Mouse (Mus musculus): ENCODE measurements around the gene Zmynd8. TPM values are rescaled to one million over a fixed set of nuclear protein-coding genes. Genes with fewer than 3 reads are reported as not detected.
A peak's percentile ranks its signal among the peaks of the same experiment; 100 is the strongest.

Gene Zmynd8
- polyA plus RNA-seq, 1 experiment = 29.8 TPM

DNA sequence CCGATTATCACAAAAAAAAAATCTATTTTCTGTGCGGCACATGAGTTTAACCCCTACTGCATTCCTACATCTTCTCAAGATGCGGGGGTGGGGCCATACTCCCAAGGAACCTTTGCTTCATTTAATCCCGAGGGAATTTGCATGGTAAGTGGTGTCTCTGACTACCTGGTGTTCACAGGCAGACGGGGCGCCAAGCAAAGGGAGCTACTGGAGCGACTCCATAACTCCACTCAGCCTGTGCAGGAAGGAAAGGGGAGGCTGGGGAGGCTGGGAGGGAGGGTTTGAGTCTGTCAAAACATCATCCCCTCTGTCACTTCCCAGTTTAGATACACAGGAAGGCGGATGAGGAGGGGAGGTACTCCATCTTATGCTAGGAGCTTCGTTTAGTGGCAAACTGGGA is 66.5 kb downstream of the Zmynd8 start:
- H3K4me3 ChIP-seq (replicated peaks; ENCODE audit: extremely low read depth, low read depth, low read length) = no peak overlapping the region
- H3K4me1 ChIP-seq (ENCODE audit: control insufficient read depth, insufficient read depth, low read length) = no peaks in the 10 kb centered on the region
- WGBS = 42% methylated on average over 9 of the region's 9 CpGs
- peak; percentile 28; the same call in 1 of the 2 replicates for TF ChIP-seq POLR2A (IDR thresholded peaks at IDR 0.05; ENCODE audit: borderline replicate concordance, extremely low read depth, low read depth, low read length)
- TF ChIP-seq CTCF (IDR thresholded peaks at IDR 0.05; ENCODE audit: insufficient read depth, low read length) = no peak
- no peak for DNase-seq

DNA sequence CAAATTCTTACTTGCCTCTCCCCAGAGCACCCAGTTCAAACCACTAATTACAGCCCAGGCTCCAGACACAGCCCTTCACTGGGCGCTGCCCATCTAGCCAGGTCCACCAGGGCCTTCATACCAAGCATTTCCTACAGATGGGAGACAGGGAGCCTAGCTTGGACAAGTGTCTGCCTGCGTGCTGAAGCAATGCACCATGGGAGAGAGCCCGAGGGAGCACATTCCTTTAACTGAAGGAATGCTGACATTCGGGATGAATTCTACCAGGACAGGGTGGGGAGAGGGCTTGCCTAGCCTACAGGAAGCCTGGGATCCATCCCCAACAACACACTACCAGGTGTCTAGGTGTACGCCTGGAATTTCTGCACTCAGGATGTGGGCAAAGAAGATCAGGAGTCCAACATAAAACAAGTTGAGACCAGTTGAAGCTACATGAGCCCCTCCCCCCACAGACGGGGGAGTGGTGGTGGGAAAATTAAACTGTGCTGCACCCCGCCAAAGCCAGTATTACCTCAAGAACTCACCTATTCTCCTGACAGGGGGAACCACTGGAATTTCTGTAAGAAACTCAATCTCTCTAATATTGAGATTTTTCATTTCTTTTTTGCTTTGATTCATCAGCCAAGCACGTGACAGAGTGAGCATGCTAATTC is 67.1 kb downstream of the Zmynd8 start:
- WGBS = 68% methylated on average over 8 of the region's 8 CpGs
- TF ChIP-seq POLR2A (IDR thresholded peaks at IDR 0.05; ENCODE audit: borderline replicate concordance, extremely low read depth, low read depth, low read length) = no peak
- TF ChIP-seq CTCF (IDR thresholded peaks at IDR 0.05; ENCODE audit: insufficient read depth, low read length) = no peak
- no peak for DNase-seq
- Histone ChIP-seq H3K4me3 (replicated peaks; ENCODE audit: extremely low read depth, low read depth, low read length) (no peak overlapping the region), H3K4me1 (ENCODE audit: control insufficient read depth, insufficient read depth, low read length) (no peaks in the 10 kb centered on the region)

DNA sequence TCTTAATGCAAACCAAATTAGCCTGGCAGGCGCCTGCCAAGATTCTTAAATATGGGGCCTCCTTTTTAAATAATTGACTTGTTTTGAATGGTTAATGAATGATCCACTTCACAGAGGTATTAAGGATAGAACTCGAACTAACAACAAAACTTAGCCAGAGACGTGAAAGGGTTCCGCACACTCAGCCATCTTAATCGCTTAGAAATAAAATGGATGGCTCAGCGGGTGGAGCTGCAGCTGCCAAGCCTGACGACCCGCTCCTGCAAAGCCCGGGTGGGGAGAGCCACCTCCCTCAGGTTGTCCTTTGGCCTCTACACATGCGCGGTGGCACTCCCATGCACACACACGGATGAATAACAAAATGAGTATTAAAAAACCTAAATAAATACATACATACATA is 70.0 kb downstream of the Zmynd8 start:
- 79% methylated on average over 12 of the region's 12 CpGs for WGBS
- TF ChIP-seq CTCF (IDR thresholded peaks at IDR 0.05; ENCODE audit: insufficient read depth, low read length) (no peak), POLR2A (IDR thresholded peaks at IDR 0.05; ENCODE audit: borderline replicate concordance, extremely low read depth, low read depth, low read length) (no peak)
- Histone ChIP-seq H3K4me3 (replicated peaks; ENCODE audit: extremely low read depth, low read depth, low read length) (no peak overlapping the region), H3K4me1 (ENCODE audit: control insufficient read depth, insufficient read depth, low read length) (0 out of 2 replicates have a peak, but pooled peaks cover 4% of the 10 kb centered on the region)
- no peak for DNase-seq

DNA sequence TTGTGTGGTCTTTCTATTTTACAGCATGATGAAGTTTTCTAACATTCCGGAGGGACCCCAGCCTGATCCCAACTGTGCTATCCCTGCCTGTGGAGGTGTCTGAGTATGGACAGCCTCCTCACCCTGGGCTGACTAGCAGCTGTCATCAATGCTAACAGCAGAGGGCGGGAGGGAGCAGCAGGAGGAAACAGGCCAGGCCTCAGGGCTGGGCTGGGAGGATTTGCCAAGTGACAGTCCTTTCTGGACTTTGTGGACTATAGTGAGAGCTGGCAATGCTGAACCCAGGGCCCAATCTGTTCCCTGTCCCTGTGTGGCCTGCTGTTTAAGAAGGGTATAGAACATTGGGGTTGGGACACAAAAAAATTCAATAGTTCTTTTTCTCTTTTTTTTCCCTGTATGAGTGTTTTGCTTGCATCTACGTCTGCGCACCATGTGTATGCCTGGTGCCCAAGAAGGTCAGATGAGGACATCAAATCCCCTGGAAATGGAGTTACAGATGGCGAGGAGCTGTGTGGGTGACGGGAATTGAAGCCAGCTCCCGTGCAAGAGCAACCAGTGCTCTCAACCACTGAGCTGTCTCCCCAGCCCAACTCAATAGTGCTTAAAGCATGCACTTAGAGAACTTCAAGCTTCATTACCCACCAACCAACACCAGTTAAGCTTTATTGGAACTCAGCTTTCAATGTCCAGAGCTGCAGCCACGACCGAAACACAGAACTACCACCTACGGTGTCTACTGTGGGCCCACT is 72.7 kb downstream of the Zmynd8 start:
- 61% methylated on average over 10 of the region's 10 CpGs for WGBS
- H3K4me3 ChIP-seq (replicated peaks; ENCODE audit: extremely low read depth, low read depth, low read length) = no peak overlapping the region
- DNase-seq = peak; percentile 76
- 0 out of 2 replicates have a peak, but pooled peaks cover 4% of the 10 kb centered on the region for H3K4me1 ChIP-seq (ENCODE audit: control insufficient read depth, insufficient read depth, low read length)
- TF ChIP-seq CTCF (IDR thresholded peaks at IDR 0.05; ENCODE audit: insufficient read depth, low read length) (peak; percentile 85), POLR2A (IDR thresholded peaks at IDR 0.05; ENCODE audit: borderline replicate concordance, extremely low read depth, low read depth, low read length) (no peak)

DNA sequence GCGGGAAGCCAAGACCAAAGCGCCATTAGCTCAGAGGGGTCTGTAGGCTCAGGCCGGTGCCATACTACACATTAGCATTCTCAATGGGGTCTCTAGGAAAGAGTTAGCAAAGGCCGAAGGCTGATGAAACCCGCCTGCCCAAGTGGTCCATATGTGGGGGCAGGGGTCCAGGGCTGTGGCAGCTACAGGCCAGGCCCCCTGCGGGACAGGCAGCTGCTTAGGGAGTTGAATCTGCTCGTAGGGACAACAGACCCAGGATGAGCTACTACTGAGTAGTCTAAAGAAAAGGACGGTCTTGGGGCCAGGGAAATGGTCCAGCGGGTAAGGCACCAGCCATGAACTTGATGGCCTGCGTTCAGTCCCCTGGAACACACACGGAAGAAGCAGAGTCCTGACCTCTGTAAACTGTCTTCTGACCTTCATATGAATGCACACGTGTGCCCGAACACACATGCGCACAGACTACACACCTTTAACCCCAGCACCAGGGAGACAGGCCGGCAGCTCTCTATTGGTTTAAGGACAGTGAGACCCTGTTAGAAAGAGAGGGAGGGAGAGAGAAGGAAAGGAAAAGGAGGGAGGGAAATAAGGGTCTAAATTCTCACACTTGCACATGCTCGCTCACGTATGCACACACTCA is 73.4 kb downstream of the Zmynd8 start:
- no peak for TF ChIP-seq CTCF (IDR thresholded peaks at IDR 0.05; ENCODE audit: insufficient read depth, low read length)
- DNase-seq = no peak
- H3K4me3 ChIP-seq (replicated peaks; ENCODE audit: extremely low read depth, low read depth, low read length) = no peak overlapping the region
- WGBS = 93% methylated on average over 17 of the region's 17 CpGs
- H3K4me1 ChIP-seq (ENCODE audit: control insufficient read depth, insufficient read depth, low read length) = 0 out of 2 replicates have a peak, but pooled peaks cover 4% of the 10 kb centered on the region

DNA sequence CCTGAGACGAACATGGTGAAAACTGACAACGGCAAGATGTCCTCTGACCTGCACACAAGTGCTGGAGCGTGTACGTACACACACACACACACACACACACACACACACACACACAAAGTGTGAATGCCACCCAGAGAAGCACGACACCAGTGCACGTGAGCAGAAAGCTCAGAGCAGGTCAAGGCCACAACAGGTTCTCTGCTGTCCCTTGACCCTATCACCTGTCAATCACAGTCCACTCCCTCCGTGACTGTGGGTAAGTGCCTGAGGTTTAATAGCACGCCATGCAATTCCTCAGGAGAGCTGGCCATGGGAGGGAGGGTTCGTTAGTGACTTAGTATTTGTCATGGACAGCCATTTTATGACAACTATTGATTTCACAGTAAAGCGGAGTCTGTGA is 74.0 kb downstream of the Zmynd8 start:
- WGBS = 88% methylated on average over 10 of the region's 10 CpGs
- H3K4me1 ChIP-seq (ENCODE audit: control insufficient read depth, insufficient read depth, low read length) = 0 out of 2 replicates have a peak, but pooled peaks cover 4% of the 10 kb centered on the region
- TF ChIP-seq CTCF (IDR thresholded peaks at IDR 0.05; ENCODE audit: insufficient read depth, low read length) (no peak), POLR2A (IDR thresholded peaks at IDR 0.05; ENCODE audit: borderline replicate concordance, extremely low read depth, low read depth, low read length) (no peak)
- no peak overlapping the region for H3K4me3 ChIP-seq (replicated peaks; ENCODE audit: extremely low read depth, low read depth, low read length)
- no peak for DNase-seq

DNA sequence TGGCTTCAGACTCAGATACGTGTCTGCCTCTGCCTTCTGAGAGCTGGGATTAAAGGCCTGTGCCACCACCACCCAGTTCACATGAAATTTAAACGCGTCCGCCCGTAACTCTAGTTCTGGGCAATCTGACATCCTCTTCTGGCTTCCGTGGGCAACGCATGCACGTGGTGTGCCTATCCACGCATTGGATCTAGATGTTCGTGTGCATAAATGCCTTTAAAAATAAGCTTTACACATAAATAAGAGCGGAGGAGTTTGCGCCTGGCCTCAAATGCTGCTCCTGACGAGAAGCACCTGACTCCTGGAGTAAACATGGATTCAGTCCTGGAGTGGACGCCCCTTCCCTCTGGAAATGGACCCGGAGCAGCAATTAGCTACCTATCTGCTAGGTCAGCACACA is 76.3 kb downstream of the Zmynd8 start:
- Histone ChIP-seq H3K4me1 (ENCODE audit: control insufficient read depth, insufficient read depth, low read length) (0 out of 2 replicates have a peak, but pooled peaks cover 4% of the 10 kb centered on the region), H3K4me3 (replicated peaks; ENCODE audit: extremely low read depth, low read depth, low read length) (no peak overlapping the region)
- TF ChIP-seq POLR2A (IDR thresholded peaks at IDR 0.05; ENCODE audit: borderline replicate concordance, extremely low read depth, low read depth, low read length) (no peak), CTCF (IDR thresholded peaks at IDR 0.05; ENCODE audit: insufficient read depth, low read length) (no peak)
- DNase-seq = no peak
- 92% methylated on average over 15 of the region's 15 CpGs for WGBS

DNA sequence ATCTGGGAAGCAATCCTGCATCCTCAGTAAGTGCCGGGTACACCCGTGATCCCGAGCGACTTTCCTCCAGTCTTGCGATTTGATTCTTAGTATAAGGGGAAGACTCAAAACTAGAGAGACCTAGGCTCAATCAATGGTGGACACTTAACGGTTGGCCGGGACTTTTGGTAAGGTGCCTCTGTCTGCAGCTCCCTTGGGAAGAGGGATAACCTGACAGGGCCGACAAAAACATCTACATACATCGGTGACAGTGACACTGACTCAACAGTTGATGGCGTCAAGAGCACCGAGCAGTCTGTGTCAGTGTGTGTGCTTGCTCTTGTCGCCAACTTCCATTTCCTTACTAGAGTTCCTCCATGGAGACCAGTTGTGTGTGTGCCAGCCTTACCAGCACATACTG is 77.1 kb downstream of the Zmynd8 start:
- no peak for DNase-seq
- H3K4me1 ChIP-seq (ENCODE audit: control insufficient read depth, insufficient read depth, low read length) = 0 out of 2 replicates have a peak, but pooled peaks cover 4% of the 10 kb centered on the region
- TF ChIP-seq POLR2A (IDR thresholded peaks at IDR 0.05; ENCODE audit: borderline replicate concordance, extremely low read depth, low read depth, low read length) (no peak), CTCF (IDR thresholded peaks at IDR 0.05; ENCODE audit: insufficient read depth, low read length) (no peak)
- WGBS = 81% methylated on average over 12 of the region's 12 CpGs
- no peak overlapping the region for H3K4me3 ChIP-seq (replicated peaks; ENCODE audit: extremely low read depth, low read depth, low read length)

DNA sequence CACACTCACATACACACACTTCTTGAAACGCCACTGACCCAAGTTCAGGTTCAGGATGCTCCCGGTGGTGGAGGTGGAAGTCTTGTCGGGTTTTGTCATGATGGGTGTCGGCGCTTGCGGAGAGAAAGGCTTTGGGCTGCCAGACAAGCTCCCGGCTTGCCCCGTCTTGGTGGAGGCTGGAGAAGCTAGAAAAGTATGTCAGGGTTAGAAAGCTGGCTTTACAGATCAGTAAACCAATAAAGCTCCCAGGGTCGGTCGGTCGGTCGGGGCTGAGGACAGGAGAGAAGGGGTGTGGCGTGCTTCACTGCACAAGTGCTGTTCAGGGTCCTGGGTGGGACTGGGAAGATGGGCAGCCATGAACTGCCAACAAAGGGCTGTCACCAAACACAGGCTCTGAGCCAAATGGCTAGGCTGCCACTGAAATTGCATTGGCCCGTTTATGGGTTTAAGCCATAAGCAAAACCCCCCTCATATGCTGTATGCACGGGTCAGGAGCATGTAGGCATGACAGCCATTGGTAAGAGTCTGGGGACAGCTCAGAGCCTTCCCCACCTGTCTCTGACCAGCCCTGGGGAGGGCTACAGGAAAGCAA is 78.2 kb downstream of the Zmynd8 start:
- 80% methylated on average over 15 of the region's 15 CpGs for WGBS
- Histone ChIP-seq H3K4me1 (ENCODE audit: control insufficient read depth, insufficient read depth, low read length) (no peaks in the 10 kb centered on the region), H3K4me3 (replicated peaks; ENCODE audit: extremely low read depth, low read depth, low read length) (no peak overlapping the region)
- no peak for TF ChIP-seq CTCF (IDR thresholded peaks at IDR 0.05; ENCODE audit: insufficient read depth, low read length)
- TF ChIP-seq POLR2A (IDR thresholded peaks at IDR 0.05; ENCODE audit: borderline replicate concordance, extremely low read depth, low read depth, low read length) = no peak
- no peak for DNase-seq
